In the genomic region with DNA sequence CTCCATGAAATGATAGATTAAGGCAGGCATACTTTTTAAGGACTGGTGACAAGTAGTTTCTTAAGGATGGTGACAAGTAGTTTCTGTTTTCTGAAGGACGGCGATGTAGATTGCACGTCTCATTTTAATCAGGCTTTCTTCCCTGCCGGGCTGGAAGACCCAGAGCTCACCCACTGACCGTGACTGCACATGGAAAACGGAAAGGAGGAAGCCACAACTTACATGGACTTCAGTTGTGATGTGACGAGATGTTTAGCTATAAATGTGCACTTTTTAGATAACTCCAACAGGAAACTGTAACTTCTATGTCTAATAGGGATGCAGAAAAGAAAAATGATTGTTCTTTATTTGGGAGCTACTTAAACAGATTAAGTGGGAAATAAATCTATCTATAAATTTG, we compare ENCODE assay signal across 30 mouse cellular contexts. TPM values are rescaled to one million over a fixed set of nuclear protein-coding genes. Genes with fewer than 3 reads are reported as not detected.
DNase-seq lines count a peak whose midpoint lies in the region; ATAC-seq and TF ChIP-seq lines count a peak whose summit lies in the region.
"Had no signal": no experiment of that assay in that cellular context is flagged by ENCODE, and none has a peak within 500 bp of the region (broad histone marks: within the 10 kb centered on the region; RNA-seq: fewer than 3 reads in every experiment).

No protein-coding gene starts in this region.

- TF ChIP-seq POLR2A in lung, adult 2 months (IDR thresholded peaks at IDR 0.05; ENCODE audit: borderline replicate concordance, extremely low read depth, low read depth, low read length) = no peak

- WGBS in kidney, postnatal 0 days = 47% methylated on average over 7 of the region's 7 CpGs
- 53% methylated on average over 7 of the region's 7 CpGs for WGBS in kidney, embryonic 16.5 days
- 12% methylated on average over 7 of the region's 7 CpGs for WGBS in lung, postnatal 0 days
- WGBS in lung, adult 2 months = 25% methylated on average over 7 of the region's 7 CpGs

- H3K27me3 ChIP-seq in kidney, postnatal 0 days (ENCODE audit: insufficient read depth, low read length) = no peaks in the 10 kb centered on the region
- H3K27me3 ChIP-seq in kidney, embryonic 16.5 days (ENCODE audit: insufficient read depth, low read length) = no peaks in the 10 kb centered on the region
- H3K27me3 ChIP-seq in lung, postnatal 0 days (replicated peaks; ENCODE audit: insufficient read depth, low read length) = no peaks in the 10 kb centered on the region
- H3K27me3 ChIP-seq: CH12.LX; forebrain, embryonic 12.5 days; forebrain, embryonic 15.5 days had no signal

- ATAC-seq in kidney, postnatal 0 days (replicated peaks; ENCODE audit: low FRiP score, low read depth) = no peak
- ATAC-seq in kidney, embryonic 16.5 days (ENCODE audit: low FRiP score, low TSS enrichment) = no peak
- ATAC-seq in lung, postnatal 0 days = 0 out of 2 replicates have a peak, but pooled peaks have one; percentile 7
- peak; percentile 26; the same call in 1 of the 2 replicates for ATAC-seq in megakaryocyte progenitor cell, adult 5-6 weeks (replicated peaks; ENCODE audit: poor library complexity)
- ATAC-seq: forebrain, embryonic 15.5 days had no signal

- H3K4me1 ChIP-seq in kidney, postnatal 0 days (replicated peaks; ENCODE audit: insufficient read depth, low read length) = no peaks in the 10 kb centered on the region
- H3K4me1 ChIP-seq in kidney, embryonic 16.5 days (ENCODE audit: insufficient read depth, low read length) = peaks cover 2% of the 10 kb centered on the region; the same call in 1 of the 2 replicates
- H3K4me1 ChIP-seq in lung, postnatal 0 days (ENCODE audit: insufficient read depth, low read depth, low read length) = 0 out of 2 replicates have a peak, but pooled peaks cover 2% of the 10 kb centered on the region
- no peaks in the 10 kb centered on the region; the same call in 1 of the 2 replicates for H3K4me1 ChIP-seq in lung, adult 2 months (ENCODE audit: control insufficient read depth, insufficient read depth, low read length)
- H3K4me1 ChIP-seq: embryonic facial prominence, embryonic 13.5 days; forebrain, embryonic 12.5 days; forebrain, embryonic 15.5 days; heart, embryonic 10.5 days had no signal

- no peak overlapping the region for H3K4me3 ChIP-seq in kidney, postnatal 0 days (replicated peaks; ENCODE audit: low read depth, low read length)
- H3K4me3 ChIP-seq in kidney, embryonic 16.5 days (ENCODE audit: low read length) = no peak overlapping the region
- H3K4me3 ChIP-seq in lung, postnatal 0 days (ENCODE audit: low read depth, low read length) = no peak overlapping the region
- no peak overlapping the region for H3K4me3 ChIP-seq in lung, adult 2 months (replicated peaks; ENCODE audit: extremely low read depth, low read depth, low read length)
- H3K4me3 ChIP-seq: embryonic facial prominence, embryonic 10.5 days; embryonic facial prominence, embryonic 13.5 days; erythroblast, embryonic 14.5 days; forebrain, embryonic 12.5 days; forebrain, embryonic 15.5 days; heart, adult 2 months; heart, embryonic 10.5 days; heart, embryonic 13.5 days had no signal

- DNase-seq in kidney, postnatal 0 days (ENCODE audit: low spot score) = peak; percentile 17
- DNase-seq in lung, postnatal 0 days (ENCODE audit: low spot score) = peak; percentile 33
- DNase-seq in lung, adult 2 months = no peak
- DNase-seq in 416B (ENCODE audit: low read depth) = peak; percentile 62
- DNase-seq in gastrocnemius, postnatal 4 days (ENCODE audit: low spot score in 2 of 2) = no peak
- DNase-seq: adrenal gland, adult 2 months; adrenal gland, postnatal 14 days; B cell, adult 2 months; cerebellum, adult 11 months; cerebellum, adult 2 months; cerebellum, adult 9-11 months; cerebellum, postnatal 25 days; embryo, embryonic 11 days; gastrocnemius, postnatal 25 days; heart, adult 2 months; heart, postnatal 14 days; heart, postnatal 4 days had no signal

- no peak for TF ChIP-seq CTCF in kidney, postnatal 0 days (IDR thresholded peaks at IDR 0.05; ENCODE audit: low read depth)
- TF ChIP-seq CTCF in lung, postnatal 0 days (IDR thresholded peaks at IDR 0.05) = no peak
- TF ChIP-seq CTCF in lung, adult 2 months (IDR thresholded peaks at IDR 0.05; ENCODE audit: insufficient read depth, low read length) = no peak

- no peak overlapping the region for H3K27ac ChIP-seq in kidney, postnatal 0 days
- H3K27ac ChIP-seq in kidney, embryonic 16.5 days (ENCODE audit: low read length) = no peak overlapping the region
- no peak overlapping the region for H3K27ac ChIP-seq in lung, postnatal 0 days (ENCODE audit: low read length)
- H3K27ac ChIP-seq: embryonic facial prominence, embryonic 10.5 days; embryonic facial prominence, embryonic 13.5 days; forebrain, embryonic 12.5 days; forebrain, embryonic 15.5 days; heart, adult 2 months; heart, embryonic 10.5 days; heart, embryonic 13.5 days; hindbrain, embryonic 14.5 days had no signal

- H3K36me3 ChIP-seq in kidney, postnatal 0 days (ENCODE audit: insufficient read depth, low read length) = no peaks in the 10 kb centered on the region
- no peaks in the 10 kb centered on the region for H3K36me3 ChIP-seq in kidney, embryonic 16.5 days (ENCODE audit: insufficient read depth, low read length)
- no peaks in the 10 kb centered on the region for H3K36me3 ChIP-seq in lung, postnatal 0 days (ENCODE audit: insufficient read depth, low read length)
- H3K36me3 ChIP-seq: embryonic facial prominence, embryonic 10.5 days; forebrain, embryonic 12.5 days; forebrain, embryonic 15.5 days; G1E had no signal

- H3K9ac ChIP-seq in kidney, postnatal 0 days (ENCODE audit: low read depth, low read length) = no peak overlapping the region
- no peak overlapping the region for H3K9ac ChIP-seq in kidney, embryonic 16.5 days (replicated peaks; ENCODE audit: low read length)
- no peak overlapping the region for H3K9ac ChIP-seq in lung, postnatal 0 days (replicated peaks; ENCODE audit: low read depth)
- H3K9ac ChIP-seq: embryonic facial prominence, embryonic 13.5 days; forebrain, embryonic 12.5 days; forebrain, embryonic 15.5 days; heart, embryonic 13.5 days; hindbrain, embryonic 14.5 days had no signal

- no peak for TF ChIP-seq EP300 in lung, postnatal 0 days (IDR thresholded peaks at IDR 0.05)

- H3K4me2 ChIP-seq in kidney, postnatal 0 days (ENCODE audit: low read length) = no peak overlapping the region
- H3K4me2 ChIP-seq in kidney, embryonic 16.5 days (replicated peaks; ENCODE audit: low read depth, low read length) = no peak overlapping the region
- peak overlapping the region; percentile 33 for H3K4me2 ChIP-seq in lung, postnatal 0 days (replicated peaks; ENCODE audit: low read depth, low read length)
- H3K4me2 ChIP-seq: embryonic facial prominence, embryonic 13.5 days; forebrain, embryonic 12.5 days; forebrain, embryonic 15.5 days; heart, embryonic 13.5 days; hindbrain, embryonic 14.5 days had no signal

- no peaks in the 10 kb centered on the region for H3K9me3 ChIP-seq in kidney, postnatal 0 days (replicated peaks; ENCODE audit: low read length)
- 0 out of 2 replicates have a peak, but pooled peaks cover under 1% of the 10 kb centered on the region for H3K9me3 ChIP-seq in kidney, embryonic 16.5 days (ENCODE audit: low read length)
- H3K9me3 ChIP-seq in lung, postnatal 0 days (ENCODE audit: low read length) = no peaks in the 10 kb centered on the region
- H3K9me3 ChIP-seq: embryonic facial prominence, embryonic 10.5 days; embryonic facial prominence, embryonic 13.5 days; forebrain, embryonic 12.5 days; forebrain, embryonic 15.5 days; G1E; heart, embryonic 10.5 days; heart, embryonic 13.5 days had no signal

RNA-seq across cellular contexts. Expression of a gene that starts 24.7 kb away (rescaled TPM):
- polyA plus RNA-seq in kidney, postnatal 0 days (2015; fragmentation: Nextera tagmentation; extraction: Ambion mirVana) = 1.0 and 1.2 TPM in 2 replicates
- 1.3 and 1.5 TPM in 2 replicates for polyA plus RNA-seq in kidney, embryonic 16.5 days (2015; fragmentation: Nextera tagmentation; extraction: Ambion mirVana)
- 4.1 and 4.5 TPM in 2 replicates for polyA plus RNA-seq in lung, postnatal 0 days (2015; fragmentation: Nextera tagmentation; extraction: Ambion mirVana)
- polyA plus RNA-seq in lung, adult 2 months (2012; rRNA removed) = 7.4 and 8.3 TPM in 2 replicates
- 0.05 TPM in 1 of 2 replicates, not detected in the other for total RNA-seq in megakaryocyte progenitor cell, adult 5-6 weeks (2015)
- 0.08 TPM in 1 of 2 replicates, not detected in the other for total RNA-seq in megakaryocyte progenitor cell, adult 5-6 weeks (2017)
- total RNA-seq in gastrocnemius, postnatal 4 days (2021) = 1 to 10 TPM; 5.5 to 7.0 TPM
- total RNA-seq: CH12.LX; granulocyte monocyte progenitor cell, adult 5-6 weeks had no signal
- polyA plus RNA-seq: erythroblast, embryonic 14.5 days; G1E had no signal

Comparison
In these comparisons a context has a peak if more than half of its experiments do, and no peak if none do; other contexts are left out.
1. DNase-seq: peak in kidney, postnatal 0 days (single experiment), lung, postnatal 0 days (single experiment) and 416B (single experiment); none in lung, adult 2 months (single experiment) and gastrocnemius, postnatal 4 days (0 of 2).
2. ATAC-seq: peak in lung, postnatal 0 days (single experiment) and megakaryocyte progenitor cell, adult 5-6 weeks (single experiment); none in kidney, postnatal 0 days (single experiment) and kidney, embryonic 16.5 days (single experiment).